In the genomic region with DNA sequence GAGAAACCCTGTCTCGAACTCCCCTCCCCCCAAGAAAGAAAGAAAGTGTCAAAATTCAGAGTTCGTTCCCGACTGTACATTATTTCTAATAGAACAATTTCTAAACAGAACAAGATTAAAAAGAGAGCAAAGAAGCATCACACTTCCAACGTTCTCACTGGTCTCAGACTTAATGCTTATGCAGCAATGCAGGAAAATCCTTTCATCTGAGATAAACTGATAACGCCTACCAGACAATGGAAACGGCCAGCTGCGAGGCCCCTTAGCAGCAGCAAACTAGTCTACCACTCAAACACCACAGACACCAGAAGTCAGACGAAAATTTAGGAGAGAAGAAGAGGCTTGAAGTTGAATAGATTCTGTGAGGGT, we compare ENCODE assay signal across 8 mouse cellular contexts. TPM values are rescaled to one million over a fixed set of nuclear protein-coding genes. Genes with fewer than 3 reads are reported as not detected.
DNase-seq lines count a peak whose midpoint lies in the region; ATAC-seq and TF ChIP-seq lines count a peak whose summit lies in the region.

No protein-coding gene starts in this region.

- H3K36me3 ChIP-seq in neural tube, embryonic 11.5 days (ENCODE audit: control insufficient read depth, insufficient read depth, low read length), result peaks cover 4% of the 10 kb centered on the region
- H3K36me3 ChIP-seq in embryonic facial prominence, embryonic 15.5 days, result peaks cover 17% of the 10 kb centered on the region
- peaks cover 24% of the 10 kb centered on the region for H3K36me3 ChIP-seq in limb, embryonic 10.5 days

- no peaks in the 10 kb centered on the region for H3K9me3 ChIP-seq in neural tube, embryonic 11.5 days (ENCODE audit: control insufficient read depth, low read length)
- no peaks in the 10 kb centered on the region for H3K9me3 ChIP-seq in embryonic facial prominence, embryonic 15.5 days (replicated peaks)
- H3K9me3 ChIP-seq in limb, embryonic 10.5 days (replicated peaks), result no peaks in the 10 kb centered on the region

- 17% methylated on average over 8 of the region's 8 CpGs for WGBS in neural tube, embryonic 11.5 days
- WGBS in embryonic facial prominence, embryonic 15.5 days, result 10% methylated on average over 8 of the region's 8 CpGs
- 16% methylated on average over 8 of the region's 8 CpGs for WGBS in limb, embryonic 10.5 days
- 8% methylated on average over 8 of the region's 8 CpGs for WGBS in olfactory bulb, adult 2 months

- H3K27me3 ChIP-seq in neural tube, embryonic 11.5 days (ENCODE audit: control insufficient read depth, insufficient read depth, low read length), result no peaks in the 10 kb centered on the region
- H3K27me3 ChIP-seq in embryonic facial prominence, embryonic 15.5 days, result no peaks in the 10 kb centered on the region
- no peaks in the 10 kb centered on the region for H3K27me3 ChIP-seq in limb, embryonic 10.5 days (ENCODE audit: low read depth, poor library complexity, severe bottlenecking)

- DNase-seq in neural tube, embryonic 11.5 days (ENCODE audit: low spot score), result no peak
- DNase-seq in neural tube, embryonic 10.5 days (ENCODE audit: extremely low spot score, low spot score), result no peak
- DNase-seq in limb, embryonic 10.5 days (ENCODE audit: low spot score), result no peak
- DNase-seq in spleen, adult 18-20 months, result no peak
- DNase-seq in embryo, embryonic 9.5 days (ENCODE audit: extremely low spot score), result no peak
- no peak for DNase-seq in testis, postnatal 14 days (ENCODE audit: low spot score)

- H3K9ac ChIP-seq in neural tube, embryonic 11.5 days (ENCODE audit: low read length), result peak overlapping the region; percentile 94
- peak overlapping the region; percentile 90; the same call in 1 of the 2 replicates for H3K9ac ChIP-seq in embryonic facial prominence, embryonic 15.5 days

- no peak for TF ChIP-seq CTCF in olfactory bulb, adult 2 months (IDR thresholded peaks at IDR 0.05; ENCODE audit: insufficient read depth, low read depth, low read length)

- ATAC-seq in neural tube, embryonic 11.5 days (ENCODE audit: insufficient read depth, low FRiP score, low TSS enrichment), result 0 out of 2 replicates have a peak, but pooled peaks have one; percentile 0
- ATAC-seq in embryonic facial prominence, embryonic 15.5 days (ENCODE audit: insufficient number of reproducible peaks, low FRiP score, low TSS enrichment, low read depth), result no peak

- peak overlapping the region; percentile 92 for H3K27ac ChIP-seq in neural tube, embryonic 11.5 days (ENCODE audit: low read depth, low read length)
- H3K27ac ChIP-seq in embryonic facial prominence, embryonic 15.5 days (replicated peaks), result peak overlapping the region; percentile 99
- H3K27ac ChIP-seq in limb, embryonic 10.5 days, result peak overlapping the region; percentile 98
- peak overlapping the region; percentile 83 for H3K27ac ChIP-seq in olfactory bulb, adult 2 months (ENCODE audit: insufficient read depth, low read depth, low read length)

- peak overlapping the region; percentile 73 for H3K4me2 ChIP-seq in neural tube, embryonic 11.5 days (ENCODE audit: low read depth)
- H3K4me2 ChIP-seq in embryonic facial prominence, embryonic 15.5 days (replicated peaks), result peak overlapping the region; percentile 67

- peak overlapping the region; percentile 68 for H3K4me3 ChIP-seq in neural tube, embryonic 11.5 days (ENCODE audit: low read depth, low read length)
- peak overlapping the region; percentile 89 for H3K4me3 ChIP-seq in embryonic facial prominence, embryonic 15.5 days (replicated peaks)
- H3K4me3 ChIP-seq in limb, embryonic 10.5 days, result peak overlapping the region; percentile 86
- H3K4me3 ChIP-seq in olfactory bulb, adult 2 months (ENCODE audit: insufficient read depth, low read depth, low read length), result peak overlapping the region; percentile 86

- TF ChIP-seq POLR2A in olfactory bulb, adult 2 months (IDR thresholded peaks at IDR 0.05; ENCODE audit: insufficient read depth, low read depth, low read length), result no peak

- H3K4me1 ChIP-seq in neural tube, embryonic 11.5 days (ENCODE audit: control insufficient read depth, insufficient read depth, low read length), result peaks cover 3% of the 10 kb centered on the region; the same call in 1 of the 2 replicates
- H3K4me1 ChIP-seq in embryonic facial prominence, embryonic 15.5 days, result 0 out of 2 replicates have a peak, but pooled peaks cover 3% of the 10 kb centered on the region
- peaks cover 7% of the 10 kb centered on the region for H3K4me1 ChIP-seq in limb, embryonic 10.5 days
- 0 out of 2 replicates have a peak, but pooled peaks cover 2% of the 10 kb centered on the region for H3K4me1 ChIP-seq in olfactory bulb, adult 2 months (ENCODE audit: control insufficient read depth, insufficient read depth, low read length)

RNA-seq across cellular contexts. Expression of gene Rpf1, which starts 0.4 kb away (rescaled TPM):
- polyA plus RNA-seq in neural tube, embryonic 11.5 days (2014; fragmentation: Nextera tagmentation; extraction: Ambion mirVana), result 65.1 and 69.8 TPM in 2 replicates
- polyA plus RNA-seq in embryonic facial prominence, embryonic 15.5 days (2015; fragmentation: Nextera tagmentation; extraction: Ambion mirVana), result 40.5 and 41.4 TPM in 2 replicates
- 63.9 and 72.4 TPM in 2 replicates for polyA plus RNA-seq in limb, embryonic 10.5 days (2016; fragmentation: Nextera tagmentation; extraction: Ambion mirVana)
- polyA plus RNA-seq in olfactory bulb, adult 2 months (2012; ENCODE audit: insufficient read depth, insufficient read length, low replicate concordance, missing spikeins), result not detected in 2 replicates

RNA-seq across cellular contexts. Expression of gene Gng5, which starts 22.0 kb away (rescaled TPM):
- 956 and 1,018 TPM in 2 replicates for polyA plus RNA-seq in neural tube, embryonic 11.5 days (2014; fragmentation: Nextera tagmentation; extraction: Ambion mirVana)
- 826 and 839 TPM in 2 replicates for polyA plus RNA-seq in embryonic facial prominence, embryonic 15.5 days (2015; fragmentation: Nextera tagmentation; extraction: Ambion mirVana)
- polyA plus RNA-seq in limb, embryonic 10.5 days (2016; fragmentation: Nextera tagmentation; extraction: Ambion mirVana), result 1,264 and 1,383 TPM in 2 replicates
- polyA plus RNA-seq in olfactory bulb, adult 2 months (2012; ENCODE audit: insufficient read depth, insufficient read length, low replicate concordance, missing spikeins), result not detected in 2 replicates

RNA-seq across cellular contexts. Expression of gene Spata1, which starts 22.1 kb away (rescaled TPM):
- 4.8 and 5.7 TPM in 2 replicates for polyA plus RNA-seq in neural tube, embryonic 11.5 days (2014; fragmentation: Nextera tagmentation; extraction: Ambion mirVana)
- polyA plus RNA-seq in embryonic facial prominence, embryonic 15.5 days (2015; fragmentation: Nextera tagmentation; extraction: Ambion mirVana), result 6.9 and 8.6 TPM in 2 replicates
- polyA plus RNA-seq in limb, embryonic 10.5 days (2016; fragmentation: Nextera tagmentation; extraction: Ambion mirVana), result 3.9 and 6.8 TPM in 2 replicates
- polyA plus RNA-seq in olfactory bulb, adult 2 months (2012; ENCODE audit: insufficient read depth, insufficient read length, low replicate concordance, missing spikeins), result not detected in 2 replicates

RNA-seq across cellular contexts. Expression of gene Uox, which starts 48.6 kb away (rescaled TPM):
- not detected in 2 replicates for polyA plus RNA-seq in neural tube, embryonic 11.5 days (2014; fragmentation: Nextera tagmentation; extraction: Ambion mirVana)
- polyA plus RNA-seq in embryonic facial prominence, embryonic 15.5 days (2015; fragmentation: Nextera tagmentation; extraction: Ambion mirVana), result 1.2 and 1.9 TPM in 2 replicates
- not detected in 2 replicates for polyA plus RNA-seq in limb, embryonic 10.5 days (2016; fragmentation: Nextera tagmentation; extraction: Ambion mirVana)
- polyA plus RNA-seq in olfactory bulb, adult 2 months (2012; ENCODE audit: insufficient read depth, insufficient read length, low replicate concordance, missing spikeins), result not detected in 2 replicates

Comparison
In these comparisons a context has a peak if more than half of its experiments do, and no peak if none do; other contexts are left out.
1. RNA of gene Gng5, which starts 22.0 kb away (polyA plus RNA-seq): 1,264 to 1,383 TPM in limb, embryonic 10.5 days, 956 to 1,018 TPM in neural tube, embryonic 11.5 days and 826 to 839 TPM in embryonic facial prominence, embryonic 15.5 days; not detected in olfactory bulb, adult 2 months; every median in the first group is over 100 times any median in the second.
2. Peak in every context shown above with its lines, with median percentiles within 50 percentile points of each other: H3K27ac ChIP-seq and H3K4me3 ChIP-seq.